Mouse (Mus musculus) kidney, postnatal 10 days (tissue): ENCODE measurements around the gene Tmem251.

ENCODE experiments used
- DNase-seq: peaks from one replicate; pipeline ENCODE4 v3.0.0; 2021; ENCODE audit warnings: mixed read lengths

Tmem251 gene

DNA sequence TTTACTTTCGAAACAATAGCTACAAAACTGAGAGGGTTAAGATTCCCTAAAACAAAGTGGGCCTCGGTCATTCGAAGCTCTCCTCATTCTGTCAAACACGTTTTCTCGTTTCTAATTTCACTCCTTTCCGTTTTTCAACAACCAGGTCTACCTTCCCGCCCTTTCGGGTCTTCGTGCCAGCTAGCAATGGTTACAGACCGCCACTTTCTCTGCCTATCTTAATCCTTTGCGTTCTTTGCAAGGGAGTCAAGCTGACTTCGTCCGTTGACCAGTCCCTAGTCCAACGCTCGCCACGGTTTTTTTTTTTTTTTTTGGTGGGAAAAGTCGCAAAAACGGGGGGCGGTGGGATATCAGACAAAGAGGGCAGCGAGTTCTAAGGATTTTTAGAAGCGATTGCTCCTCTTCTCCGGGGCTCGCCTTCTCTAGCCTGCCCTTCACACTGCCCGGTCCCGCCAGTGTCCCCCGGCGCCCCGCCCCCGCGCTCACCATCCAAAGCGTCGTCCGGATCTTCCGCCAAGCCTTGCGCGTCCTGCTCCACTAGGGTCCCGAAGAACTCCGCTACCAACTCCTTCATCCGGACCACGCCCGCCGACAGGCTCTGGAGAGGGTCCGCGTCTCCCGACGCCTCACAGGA, 13.6 kb downstream of the Tmem251 start:
- DNase-seq = peak; percentile 92

DNA sequence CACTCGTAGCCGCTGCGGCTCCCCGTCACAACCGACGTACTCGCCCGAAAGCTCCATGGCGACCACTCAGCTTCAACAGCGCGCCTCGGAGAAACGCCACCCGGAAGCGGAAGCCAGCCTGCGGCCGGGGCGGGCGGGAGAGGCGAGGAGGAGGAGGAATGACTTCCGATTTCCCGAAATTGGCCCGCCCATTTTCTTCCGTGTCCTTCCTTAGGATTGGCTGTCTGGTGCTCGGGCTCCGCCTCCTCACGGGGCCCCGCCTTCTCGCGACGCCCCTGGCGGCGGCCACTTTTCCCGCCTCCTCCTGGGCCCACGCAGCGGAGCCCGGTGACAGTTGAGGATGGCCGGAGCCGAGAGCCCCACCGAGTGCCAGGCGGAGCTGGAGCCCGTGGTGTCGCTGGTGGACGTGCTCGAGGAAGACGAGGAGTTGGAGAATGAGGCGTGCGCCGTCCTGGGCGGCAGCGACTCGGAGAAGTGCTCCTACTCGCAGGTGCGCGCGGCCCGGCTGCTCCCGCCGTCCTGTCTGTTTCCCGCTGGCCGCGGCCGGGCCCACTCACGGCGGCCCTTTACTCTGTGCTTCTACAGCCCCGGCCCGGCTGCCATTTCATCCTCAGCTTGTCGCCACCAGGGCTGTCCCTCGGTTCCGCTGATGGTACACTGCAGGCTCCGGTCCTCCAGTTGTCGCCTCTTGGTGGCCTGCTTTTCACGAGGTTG, 14.3 kb downstream of the Tmem251 start, which contains the start of the genes Gm28051, Gon7 and Ubr7:
TSS of gene Gm28051 (minus strand) at position 77 of the 714 bp plus-strand sequence.
TSS of gene Gon7 (minus strand) at position 115 of the 714 bp plus-strand sequence.
TSS of gene Ubr7 (plus strand) at position 279 of the 714 bp plus-strand sequence.
- DNase-seq = peak; percentile 98

DNA sequence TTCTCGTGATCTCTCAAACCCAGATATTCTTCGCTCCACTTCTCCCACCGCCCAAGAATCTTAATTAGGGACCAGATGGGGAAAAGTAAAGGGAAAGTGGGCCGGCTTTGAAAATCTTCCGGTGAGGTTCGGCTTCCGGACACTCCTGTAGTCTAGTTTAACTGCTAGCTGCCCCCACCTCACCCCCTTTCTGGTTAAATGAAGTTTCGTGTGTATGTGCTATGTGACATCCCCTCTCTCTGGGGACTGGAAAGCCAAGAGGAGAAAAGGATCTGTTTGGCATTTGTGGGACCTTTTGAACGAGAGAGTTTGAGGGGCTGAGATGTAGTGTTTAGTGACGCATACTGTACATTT, 14.8 kb downstream of the Tmem251 start, which contains the start of gene Gm20604:
TSS of gene Gm20604 (minus strand) at position 270 of the 354 bp plus-strand sequence.
- DNase-seq = no peak

DNA sequence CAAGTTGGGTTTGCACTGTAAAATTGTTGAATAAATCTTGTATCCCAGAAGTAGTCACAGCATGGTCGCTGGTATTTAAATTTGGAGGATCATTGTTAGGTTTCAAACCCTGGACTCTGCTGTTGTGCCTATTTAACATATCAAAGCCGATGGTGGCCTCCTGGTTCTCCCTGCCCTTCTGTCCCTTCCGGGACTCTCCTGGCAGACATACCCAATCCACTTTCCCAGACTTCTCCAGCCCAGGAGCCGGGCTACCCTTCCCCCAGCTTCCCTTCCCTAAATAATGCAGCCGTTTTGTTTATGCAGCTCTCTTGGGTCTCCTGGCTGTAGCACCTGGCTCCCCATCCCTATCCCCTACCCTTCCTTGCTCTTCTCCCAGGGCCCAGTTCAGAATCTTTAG, 15.4 kb downstream of the Tmem251 start:
- DNase-seq = peak; percentile 25

DNA sequence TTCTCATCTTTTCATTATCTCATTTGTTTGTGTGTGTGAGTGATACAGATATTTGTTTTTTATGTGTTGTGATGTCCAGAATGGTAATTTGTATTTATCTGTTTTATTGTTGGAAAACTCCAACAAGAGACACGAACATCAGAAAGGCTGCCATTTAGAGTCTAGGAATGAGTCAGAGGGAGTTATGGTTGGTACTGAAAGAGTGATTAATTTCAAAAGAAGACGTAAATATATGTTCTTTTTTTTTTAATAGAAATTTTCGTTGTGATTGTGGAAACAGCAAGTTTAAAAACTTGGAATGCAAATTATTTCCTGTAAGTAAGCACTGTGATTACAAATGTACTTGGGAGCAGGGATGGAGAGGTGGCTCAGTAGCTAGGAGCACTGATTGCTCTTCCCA, 18.1 kb downstream of the Tmem251 start:
- DNase-seq = no peak

DNA sequence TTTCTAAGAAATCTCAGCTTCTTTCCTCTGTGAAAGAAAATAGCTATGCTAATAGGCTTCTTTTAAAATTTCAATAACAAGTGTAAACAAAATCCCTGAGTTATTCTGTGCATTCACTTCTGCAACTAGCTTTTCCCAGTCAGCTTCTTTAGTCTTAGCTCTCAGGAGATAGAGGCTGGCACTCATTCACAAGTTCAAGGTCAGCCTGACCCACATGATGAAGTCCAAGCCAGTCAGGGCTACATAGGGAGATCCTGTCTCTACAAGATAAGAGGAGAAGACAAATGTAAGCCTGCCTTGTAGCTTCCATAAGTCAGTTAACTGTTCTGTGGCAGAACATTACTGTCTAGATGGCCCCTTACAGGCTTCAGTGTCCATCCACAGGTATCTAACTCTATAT, 20.1 kb downstream of the Tmem251 start:
- DNase-seq = no peak

DNA sequence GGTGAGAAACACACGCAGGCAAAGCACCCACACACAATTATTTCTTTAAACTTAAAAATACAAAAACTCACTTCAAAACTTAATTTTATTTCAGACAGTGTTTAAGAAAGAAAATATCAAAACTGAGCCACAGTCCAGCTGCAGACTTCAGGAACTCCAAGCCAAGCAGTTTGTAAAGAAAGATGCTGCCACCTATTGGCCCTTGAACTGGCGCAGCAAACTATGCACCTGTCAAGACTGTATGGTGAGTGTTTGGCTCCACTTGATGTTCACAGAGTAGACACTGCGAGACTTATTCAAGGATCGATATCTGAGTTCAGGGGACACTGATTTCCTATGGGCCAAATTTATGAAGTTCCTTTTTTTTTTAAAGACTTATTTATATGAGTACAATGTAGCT, 25.4 kb downstream of the Tmem251 start:
- DNase-seq = peak; percentile 23

DNA sequence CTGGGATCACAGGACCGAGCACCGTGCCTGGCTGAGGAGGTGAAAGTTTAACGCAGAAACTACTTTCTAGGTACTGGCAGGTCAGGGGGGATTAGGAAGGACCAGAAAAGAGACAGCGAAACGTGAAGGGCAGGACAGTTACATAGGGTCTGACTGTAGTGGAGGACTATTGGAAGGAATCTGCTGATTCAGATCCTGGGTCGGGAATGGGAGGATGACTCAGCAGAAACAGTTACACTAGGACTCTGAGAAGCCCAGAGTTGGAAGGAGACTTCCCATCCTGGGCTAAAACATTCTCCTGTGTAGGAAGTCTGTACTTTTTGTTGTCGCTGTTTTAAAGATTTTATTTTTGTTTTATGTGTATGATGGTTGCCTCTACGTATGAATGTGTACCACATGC, 28.0 kb downstream of the Tmem251 start:
- no peak for DNase-seq

DNA sequence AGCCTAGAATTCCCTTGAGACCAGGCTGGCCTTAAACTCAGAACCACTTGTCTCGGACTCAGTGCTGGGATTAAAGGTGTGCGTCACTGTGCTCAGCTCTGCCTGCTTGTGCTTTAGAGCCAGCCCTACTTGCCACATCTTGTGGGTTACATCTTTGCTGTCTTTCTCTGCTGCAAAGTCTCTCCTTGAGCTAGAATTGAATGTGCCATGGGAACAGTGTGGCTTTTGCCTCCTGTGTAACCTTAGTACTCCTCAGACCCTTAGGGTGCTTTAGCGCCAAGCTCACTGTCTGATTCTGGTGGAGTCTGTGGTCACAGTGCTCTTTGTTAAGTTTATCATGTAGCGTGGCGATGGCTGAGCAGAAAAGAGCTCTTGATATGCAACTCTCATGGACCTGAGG, 29.1 kb downstream of the Tmem251 start:
- DNase-seq = no peak

DNA sequence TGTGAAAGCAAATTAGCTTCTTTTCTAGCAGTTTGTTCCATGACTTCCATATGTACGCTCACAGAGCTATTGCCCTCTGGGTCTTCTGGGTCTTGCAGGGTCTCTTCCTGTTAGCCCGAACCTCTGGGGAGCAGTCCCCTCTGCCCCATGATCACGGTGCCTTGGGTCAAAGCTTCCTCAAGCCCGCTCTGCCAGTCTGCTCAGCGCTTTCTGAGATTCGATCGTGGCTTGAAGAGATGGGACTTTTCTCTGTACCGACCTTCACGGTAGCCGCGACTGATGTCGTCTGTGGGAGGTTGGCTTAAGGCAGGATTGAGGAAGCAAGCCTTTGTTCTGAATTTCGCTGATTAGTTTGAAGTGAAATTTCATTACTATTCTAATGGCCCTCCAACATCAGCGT, 32.5 kb downstream of the Tmem251 start:
- no peak for DNase-seq

DNA sequence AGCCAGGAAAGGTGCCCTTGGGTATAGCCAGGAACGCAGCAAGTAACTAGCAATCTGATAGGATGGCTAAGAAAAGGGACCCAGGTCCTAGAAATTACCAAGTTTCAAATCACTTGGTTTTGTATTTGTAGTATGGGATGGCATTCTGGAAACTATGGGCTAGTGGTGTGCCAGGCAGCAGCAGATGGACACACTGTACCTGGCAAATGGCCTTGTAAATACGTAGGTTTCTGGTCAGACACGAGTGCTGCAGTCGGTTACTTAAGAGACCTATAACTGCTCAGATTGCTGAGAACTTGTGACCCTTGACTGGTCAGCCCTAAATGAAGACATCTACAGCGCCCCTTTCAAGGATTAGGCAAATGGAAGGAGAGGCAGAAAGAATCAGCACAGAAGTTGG, 34.6 kb downstream of the Tmem251 start:
- DNase-seq = no peak

DNA sequence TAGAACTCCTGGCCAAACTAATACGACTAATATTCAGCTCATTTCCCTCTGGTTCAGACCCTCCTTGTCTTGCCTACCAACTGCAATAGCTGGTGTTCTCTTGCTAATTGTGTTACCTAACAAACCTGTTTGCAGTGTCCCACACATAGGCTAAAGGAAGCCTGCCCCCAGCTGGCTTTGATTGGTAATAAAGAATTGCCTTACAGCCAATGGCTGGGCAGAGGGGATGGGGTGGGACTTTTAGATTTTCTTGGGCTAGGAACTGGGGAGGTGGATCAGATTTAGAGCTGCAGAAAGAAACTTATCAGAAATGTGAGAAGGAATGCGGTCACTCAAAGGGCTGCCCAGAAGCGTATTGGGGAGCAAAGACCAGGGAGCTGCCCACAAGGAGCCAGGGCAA, 35.9 kb downstream of the Tmem251 start:
- peak; percentile 41 for DNase-seq

DNA sequence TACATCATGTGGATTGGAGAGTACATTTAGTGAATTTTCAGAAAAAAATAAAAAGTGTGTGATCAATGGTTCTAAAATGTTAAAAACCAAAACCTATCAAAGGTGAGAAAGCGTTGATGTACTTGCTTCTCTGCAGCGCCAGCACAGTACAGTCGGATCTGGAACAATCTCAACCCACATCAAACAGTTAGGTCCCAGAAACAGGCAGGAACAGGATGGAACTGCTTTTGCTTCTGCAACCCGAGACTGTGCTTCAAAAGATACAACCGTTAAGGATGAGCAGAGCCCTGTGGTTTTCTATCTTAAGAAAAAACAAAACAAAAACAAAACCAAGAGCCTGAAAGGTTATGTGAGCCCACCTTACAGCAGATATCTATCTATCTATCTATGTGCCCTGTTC, 39.3 kb downstream of the Tmem251 start:
- no peak for DNase-seq

DNA sequence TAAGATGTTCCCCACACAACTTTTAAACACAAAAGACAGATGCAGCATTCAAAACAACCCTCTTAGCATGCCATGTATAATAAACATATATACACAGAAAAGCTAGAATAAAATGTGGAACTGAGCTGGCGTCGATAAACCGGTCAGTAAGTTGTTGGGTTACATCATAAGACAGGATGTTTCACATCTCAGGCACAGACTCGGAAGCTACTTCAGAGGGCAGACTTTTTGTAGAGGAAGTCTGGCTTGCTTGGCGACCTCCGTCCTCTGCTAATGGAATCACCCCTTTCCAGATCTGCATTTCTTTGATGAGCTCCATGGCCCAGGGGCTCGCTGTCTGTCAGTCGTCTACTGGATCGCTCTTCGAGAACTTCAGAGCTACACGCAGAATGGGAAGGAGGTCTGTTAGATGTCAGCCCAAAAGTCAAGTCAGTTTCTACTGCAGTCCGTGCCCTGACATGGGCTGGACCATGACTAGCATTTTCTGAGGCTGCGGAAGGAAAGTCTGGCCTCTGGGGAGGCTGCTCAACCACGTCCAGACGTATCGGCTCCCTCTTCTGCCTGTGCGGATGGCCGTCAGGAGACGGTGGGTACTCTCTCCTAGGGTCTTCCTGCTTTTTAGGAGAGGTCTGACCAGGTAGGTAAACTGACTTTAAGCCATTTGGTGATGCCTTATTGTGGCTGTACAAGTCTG, 41.5 kb downstream of the Tmem251 start:
- DNase-seq = no peak

DNA sequence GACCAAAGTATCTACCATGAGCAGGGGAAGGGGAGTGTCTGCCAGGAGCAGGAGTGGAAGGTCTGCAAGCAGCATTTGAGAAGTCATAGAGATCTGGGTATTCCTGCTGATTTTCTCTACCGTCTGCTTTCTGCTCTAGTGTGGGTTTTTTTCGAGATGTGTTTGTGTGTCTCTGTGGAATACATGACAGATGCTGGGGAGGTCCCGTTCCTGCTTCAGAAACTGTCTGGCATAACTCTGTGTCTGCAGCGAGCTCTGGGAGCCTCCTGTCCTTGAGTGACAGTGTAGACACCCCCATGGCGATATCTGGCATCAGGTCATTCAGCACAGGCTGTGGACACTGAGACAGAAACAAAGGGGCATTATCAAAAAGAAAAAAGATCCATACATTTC, 42.0 kb downstream of the Tmem251 start:
- no peak for DNase-seq

DNA sequence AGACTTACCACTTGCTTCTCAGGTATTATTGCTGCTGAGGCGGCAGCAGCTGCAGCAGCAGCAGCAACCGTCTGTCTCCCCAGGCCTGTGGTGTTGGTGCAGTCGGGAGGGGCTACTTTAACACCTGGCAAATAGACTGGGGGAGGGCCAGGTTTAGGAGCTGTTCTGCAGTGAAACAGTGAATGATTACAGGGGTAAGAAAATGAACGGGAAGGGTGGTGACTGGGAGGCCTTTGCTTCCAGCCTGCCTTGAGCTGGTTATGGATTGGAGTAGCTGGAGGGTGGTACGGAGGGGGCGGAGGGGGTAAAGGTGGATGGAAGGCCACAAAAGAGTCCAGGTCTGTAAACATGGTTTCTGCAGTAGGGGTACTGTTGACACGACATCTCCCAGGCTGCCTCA, 44.4 kb downstream of the Tmem251 start:
- DNase-seq = no peak
